Mouse (Mus musculus) lung, adult 18-20 months (tissue): ENCODE results near the gene Tnfrsf23.
"Not testable (repeated sequence)": the region's sequence is repeated elsewhere in the genome, so short reads cannot be mapped to it uniquely, and the experiment has no call there.

Experiments
- DNase-seq, 2 experiments: peaks; one replicate each; pipeline ENCODE4 v3.0.0; 2022; ENCODE audit warnings: mixed read lengths in 2 of 2

The Tnfrsf23 gene

GRCm38 (mm10) chr7:143681566-143681965, 4.1 kb downstream of the Tnfrsf23 start:
- DNase-seq: no peak

- not testable (repeated sequence) for DNase-seq
Measured at GRCm38 (mm10) chr7:143680836-143681235, 4.8 kb downstream of the Tnfrsf23 start.

GRCm38 (mm10) chr7:143679650-143680049, 6.0 kb downstream of the Tnfrsf23 start:
- DNase-seq: not testable (repeated sequence)

GRCm38 (mm10) chr7:143666427-143667311, 19.0 kb downstream of the Tnfrsf23 start:
- no peak for DNase-seq

- DNase-seq: no peak
Measured at GRCm38 (mm10) chr7:143663470-143663869, 22.2 kb downstream of the Tnfrsf23 start.

GRCm38 (mm10) chr7:143660797-143661196, 24.9 kb downstream of the Tnfrsf23 start:
- no peak for DNase-seq

GRCm38 (mm10) chr7:143649769-143650346, 35.8 kb downstream of the Tnfrsf23 start:
- not testable (repeated sequence) for DNase-seq

GRCm38 (mm10) chr7:143649034-143649768, 36.5 kb downstream of the Tnfrsf23 start, which contains the start of gene Tnfrsf22:
Tnfrsf22 (minus strand) TSS chr7:143649661.
- DNase-seq: peak; percentile 88 to 90

- not testable (repeated sequence) for DNase-seq
Measured at GRCm38 (mm10) chr7:143643949-143644348, 41.7 kb downstream of the Tnfrsf23 start.

- no peak for DNase-seq
Measured at GRCm38 (mm10) chr7:143636674-143637073, 49.0 kb downstream of the Tnfrsf23 start.

GRCm38 (mm10) chr7:143631503-143631902, 54.2 kb downstream of the Tnfrsf23 start:
- DNase-seq: no peak

GRCm38 (mm10) chr7:143629501-143629900, 56.2 kb downstream of the Tnfrsf23 start:
- DNase-seq: no peak

- DNase-seq: no peak
Measured at GRCm38 (mm10) chr7:143628540-143628939, 57.1 kb downstream of the Tnfrsf23 start, which contains the start of gene Tnfrsf26. Tnfrsf26 (minus strand) TSS chr7:143628722.

- no peak for DNase-seq
Measured at GRCm38 (mm10) chr7:143627555-143628286, 58.0 kb downstream of the Tnfrsf23 start.

GRCm38 (mm10) chr7:143626178-143626577, 59.5 kb downstream of the Tnfrsf23 start:
- DNase-seq: no peak

GRCm38 (mm10) chr7:143625151-143625550, 60.5 kb downstream of the Tnfrsf23 start:
- DNase-seq: no peak

GRCm38 (mm10) chr7:143624561-143624960, 61.1 kb downstream of the Tnfrsf23 start:
- no peak for DNase-seq

GRCm38 (mm10) chr7:143620951-143621350, 64.7 kb downstream of the Tnfrsf23 start:
- no peak for DNase-seq
